Mouse (Mus musculus): ENCODE measurements around the gene Gripap1. TPM values are rescaled to one million over a fixed set of nuclear protein-coding genes. Genes with fewer than 3 reads are reported as not detected.
"Not testable (repeated sequence)": the region's sequence is repeated elsewhere in the genome, so short reads cannot be mapped to it uniquely, and the experiment has no call there.

The Gripap1 gene
- 37.8 and 40.3 TPM in 2 replicates for polyA plus RNA-seq (2015; fragmentation: Nextera tagmentation; extraction: Ambion mirVana)

DNA sequence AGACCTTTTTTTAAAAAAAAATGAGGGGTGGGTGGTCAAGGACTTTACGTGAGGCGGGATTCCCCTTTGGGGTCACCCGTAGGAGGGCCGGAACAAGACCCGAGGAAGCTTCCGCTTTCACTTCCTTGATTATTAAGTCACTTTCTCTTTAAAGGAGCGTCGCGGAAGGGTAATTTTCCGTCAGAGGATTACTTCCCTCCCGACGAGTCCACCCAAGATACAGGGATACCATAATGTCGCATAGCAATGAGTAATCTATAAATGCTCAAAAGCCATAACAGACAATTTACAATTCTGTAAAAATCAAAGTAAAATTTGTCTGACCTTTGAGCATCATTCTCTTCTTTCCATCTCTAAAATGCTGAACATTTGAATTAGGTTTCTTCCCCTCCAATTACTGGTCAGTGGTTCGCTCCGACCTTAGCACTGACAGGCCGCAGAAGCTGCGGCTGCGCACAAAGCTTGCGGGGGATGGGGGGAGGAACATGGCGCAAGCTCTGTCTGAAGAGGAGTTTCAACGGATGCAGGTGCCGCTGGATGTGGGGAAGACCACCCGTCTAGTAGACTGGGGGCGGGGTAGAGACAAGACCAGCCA lies at the start of gene Gripap1:
Gene Gripap1 (plus strand): TSS at position 224 of the 595 bp plus-strand sequence.
- peak; percentile 63; the same call in 1 of the 2 replicates for ATAC-seq (ENCODE audit: insufficient number of reproducible peaks, low FRiP score, low TSS enrichment, low read depth)

DNA sequence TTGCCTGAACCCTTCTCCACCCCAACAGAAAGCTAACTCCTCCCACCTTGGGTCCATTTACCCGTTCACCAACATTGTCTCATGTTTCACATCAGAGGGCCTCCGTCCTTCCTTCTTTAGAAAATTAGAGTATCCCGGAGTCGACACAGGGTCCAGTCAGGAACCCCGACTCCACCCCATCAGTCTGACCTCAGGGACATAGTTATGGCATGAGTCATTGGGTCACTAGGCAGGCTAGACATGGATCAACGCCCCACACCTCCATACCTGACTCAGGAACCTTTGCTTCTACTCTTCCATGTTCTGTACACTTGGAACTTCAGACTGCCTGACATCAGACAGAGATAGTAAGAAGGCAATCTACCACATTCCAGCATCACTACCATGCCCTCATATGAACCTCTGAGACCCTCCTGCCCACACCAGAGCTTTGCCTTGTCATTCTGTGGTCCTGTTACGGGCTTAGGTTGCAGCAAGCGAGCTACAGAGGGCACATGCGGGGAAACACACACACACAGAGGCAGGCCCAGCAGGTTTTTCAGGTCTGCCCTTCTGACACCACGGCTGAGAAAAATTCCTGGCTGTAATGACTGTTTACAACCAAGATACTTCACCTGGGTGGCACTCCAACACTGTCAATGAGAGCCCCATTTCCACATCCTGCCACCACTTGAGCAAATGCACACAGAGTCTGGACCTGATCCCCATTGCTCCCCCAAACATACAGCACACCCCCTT lies 49.3 kb upstream of the Gripap1 start:
- H3K4me3 ChIP-seq, result no peak overlapping the region
- H3K9me3 ChIP-seq, result no peaks in the 10 kb centered on the region
- no peak overlapping the region for H3K27ac ChIP-seq
- H3K4me2 ChIP-seq, result no peak overlapping the region
- no peaks in the 10 kb centered on the region for H3K4me1 ChIP-seq
- ATAC-seq (ENCODE audit: insufficient number of reproducible peaks, low FRiP score, low TSS enrichment, low read depth), result no peak
- H3K36me3 ChIP-seq, result peaks cover 9% of the 10 kb centered on the region; the same call in 1 of the 2 replicates
- no peaks in the 10 kb centered on the region for H3K27me3 ChIP-seq
- H3K9ac ChIP-seq, result no peak overlapping the region
- WGBS, result 51% methylated on average over 10 of the region's 10 CpGs

More for the DNA sequence above, at the start of gene Gripap1:
- H3K36me3 ChIP-seq, result 0 out of 2 replicates have a peak, but pooled peaks cover 3% of the 10 kb centered on the region
- H3K4me2 ChIP-seq, result peak within 1 kb of the TSS; percentile 44
- 14% methylated on average over 24 of the region's 24 CpGs for WGBS
- H3K27me3 ChIP-seq, result no peaks in the 10 kb centered on the region
- peaks cover 5% of the 10 kb centered on the region; the same call in 1 of the 2 replicates for H3K4me1 ChIP-seq
- H3K27ac ChIP-seq, result no peak within 1 kb of the TSS
- peak within 1 kb of the TSS; percentile 31; the same call in 1 of the 2 replicates for H3K9ac ChIP-seq
- peak within 1 kb of the TSS; percentile 54 for H3K4me3 ChIP-seq
- no peaks in the 10 kb centered on the region for H3K9me3 ChIP-seq

DNA sequence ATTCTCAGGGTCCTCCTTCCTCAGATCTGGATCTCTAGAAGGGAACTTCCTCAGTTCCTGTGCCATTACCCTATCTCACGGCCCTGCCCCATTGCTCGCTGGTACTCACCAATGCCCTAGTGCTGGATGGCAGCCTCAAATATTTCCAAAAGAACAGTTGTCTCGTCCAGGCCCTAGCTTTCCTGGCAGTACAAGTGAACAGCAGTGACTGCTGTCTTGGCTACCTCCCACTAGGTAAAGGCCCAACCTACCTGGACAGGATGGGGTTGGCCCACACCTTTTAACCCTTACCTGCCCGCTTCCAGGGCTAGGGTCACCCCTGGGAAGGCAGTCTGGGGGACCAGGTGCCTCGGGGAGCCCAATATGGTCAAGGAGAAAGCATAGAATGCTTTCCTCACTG lies 48.5 kb upstream of the Gripap1 start:
- Histone ChIP-seq H3K27me3 (no peaks in the 10 kb centered on the region), H3K9ac (no peak overlapping the region), H3K4me3 (no peak overlapping the region), H3K36me3 (peaks cover 8% of the 10 kb centered on the region; the same call in 1 of the 2 replicates), H3K27ac (no peak overlapping the region), H3K4me2 (no peak overlapping the region), H3K4me1 (no peaks in the 10 kb centered on the region), H3K9me3 (no peaks in the 10 kb centered on the region)
- WGBS, result 62% methylated on average over 5 of the region's 5 CpGs
- ATAC-seq (ENCODE audit: insufficient number of reproducible peaks, low FRiP score, low TSS enrichment, low read depth), result no peak

DNA sequence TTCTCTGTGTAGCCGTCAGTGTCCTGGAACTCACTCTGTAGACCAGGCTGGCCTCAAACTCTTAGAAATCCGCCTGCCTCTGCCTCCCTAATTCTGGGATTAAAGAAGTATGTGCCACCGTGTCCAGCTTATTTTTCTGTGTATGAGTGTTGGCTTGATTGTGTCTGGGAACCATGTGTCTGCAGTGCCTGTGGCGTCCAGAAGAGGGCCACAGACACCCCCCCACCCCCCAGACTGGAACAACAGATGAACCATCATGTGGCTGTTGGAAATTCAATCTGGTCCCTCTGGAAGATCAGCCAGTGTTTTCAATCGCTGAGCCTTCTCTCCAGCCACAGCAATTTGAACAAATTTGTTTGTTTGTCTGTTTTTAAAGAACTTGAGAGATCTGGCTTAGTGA lies 46.1 kb upstream of the Gripap1 start:
- Histone ChIP-seq H3K27me3 (no peaks in the 10 kb centered on the region), H3K4me3 (no peak overlapping the region), H3K36me3 (no peaks in the 10 kb centered on the region), H3K4me2 (no peak overlapping the region), H3K9me3 (no peaks in the 10 kb centered on the region), H3K27ac (no peak overlapping the region), H3K4me1 (no peaks in the 10 kb centered on the region), H3K9ac (no peak overlapping the region)
- 57% methylated on average over 5 of the region's 5 CpGs for WGBS
- no peak for ATAC-seq (ENCODE audit: insufficient number of reproducible peaks, low FRiP score, low TSS enrichment, low read depth)

DNA sequence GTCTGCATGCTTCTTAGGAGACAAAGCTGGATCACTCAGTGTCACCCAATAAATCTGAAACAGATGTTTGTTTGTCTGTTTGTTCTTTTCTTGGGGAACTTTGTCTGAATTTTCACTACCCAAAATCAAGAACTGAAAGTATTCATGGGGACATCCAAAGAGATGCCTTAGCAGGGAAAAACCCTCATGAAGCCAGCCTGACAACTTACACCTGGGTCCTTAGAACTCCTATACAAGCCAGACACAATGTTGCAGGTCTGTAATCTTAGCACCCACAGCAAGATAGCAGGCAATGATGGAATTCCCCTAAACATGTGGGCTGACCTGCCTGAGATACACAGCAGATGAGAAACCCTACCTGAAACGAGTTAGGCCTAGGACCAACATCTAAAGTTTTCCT lies 44.6 kb upstream of the Gripap1 start:
- no peaks in the 10 kb centered on the region for H3K36me3 ChIP-seq
- no peaks in the 10 kb centered on the region for H3K9me3 ChIP-seq
- WGBS, result 28% methylated on average over 1 of the region's 1 CpGs
- H3K9ac ChIP-seq, result no peak overlapping the region
- H3K4me3 ChIP-seq, result no peak overlapping the region
- no peaks in the 10 kb centered on the region for H3K27me3 ChIP-seq
- no peak overlapping the region for H3K4me2 ChIP-seq
- H3K27ac ChIP-seq, result no peak overlapping the region
- H3K4me1 ChIP-seq, result 0 out of 2 replicates have a peak, but pooled peaks cover 3% of the 10 kb centered on the region
- ATAC-seq (ENCODE audit: insufficient number of reproducible peaks, low FRiP score, low TSS enrichment, low read depth), result no peak

DNA sequence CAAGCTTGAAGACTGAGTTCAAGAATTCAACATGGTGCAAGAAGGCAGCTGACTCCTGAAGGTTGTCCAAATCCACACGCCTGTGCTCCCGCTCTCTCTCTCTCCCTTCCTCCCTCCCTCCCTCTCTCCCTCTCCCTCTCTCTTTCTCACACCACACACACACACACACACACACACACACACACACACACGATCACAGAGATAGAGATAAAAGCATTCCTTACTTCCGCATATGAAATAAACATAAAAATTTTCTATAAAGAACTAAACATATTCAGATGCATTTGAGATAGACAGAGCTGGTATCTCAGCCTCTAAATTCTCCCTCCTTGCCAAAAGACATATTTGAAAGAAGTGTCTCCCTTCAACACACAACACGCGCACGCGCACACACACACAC lies 44.1 kb upstream of the Gripap1 start:
- no peak overlapping the region for H3K9ac ChIP-seq
- H3K36me3 ChIP-seq, result no peaks in the 10 kb centered on the region
- no peak overlapping the region for H3K27ac ChIP-seq
- H3K27me3 ChIP-seq, result no peaks in the 10 kb centered on the region
- H3K4me2 ChIP-seq, result no peak overlapping the region
- ATAC-seq (ENCODE audit: insufficient number of reproducible peaks, low FRiP score, low TSS enrichment, low read depth), result no peak
- 0 out of 2 replicates have a peak, but pooled peaks cover 5% of the 10 kb centered on the region for H3K4me1 ChIP-seq
- 82% methylated on average over 8 of the region's 8 CpGs for WGBS
- no peak overlapping the region for H3K4me3 ChIP-seq
- H3K9me3 ChIP-seq, result no peaks in the 10 kb centered on the region

DNA sequence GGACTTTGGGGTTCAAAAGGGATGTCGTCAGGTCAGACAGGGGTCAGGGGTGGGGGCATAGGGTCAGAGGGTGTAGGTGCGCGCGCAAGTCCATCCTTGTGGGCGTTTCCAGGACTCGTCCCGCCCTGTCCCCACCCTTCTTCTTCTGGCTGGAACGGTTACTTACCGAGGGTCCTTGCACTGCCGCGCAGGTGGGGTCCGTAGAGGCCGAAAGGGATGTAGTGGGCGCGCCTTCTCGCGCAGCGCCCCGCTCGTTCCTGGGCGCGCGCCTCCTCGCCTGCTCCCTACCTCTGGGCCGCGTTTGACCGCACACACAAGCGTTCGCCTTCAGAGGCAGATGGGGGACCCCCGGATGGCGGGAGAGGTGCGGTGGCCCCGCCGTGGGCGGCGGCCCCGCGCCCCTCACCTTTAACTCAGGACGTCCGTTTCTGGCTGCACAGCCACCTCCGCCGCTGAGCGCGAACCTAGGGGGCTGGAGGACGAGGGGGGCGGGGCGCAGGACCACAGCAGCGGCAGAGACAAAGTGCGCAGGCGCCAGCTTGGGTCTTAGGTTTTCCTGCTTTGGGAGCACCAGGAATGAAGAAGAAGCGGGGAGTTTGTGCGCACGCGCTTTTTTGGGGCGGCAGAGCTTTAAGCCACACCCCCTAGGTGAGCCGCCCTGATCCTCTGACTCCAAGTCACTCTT lies 39.0 kb upstream of the Gripap1 start, which contains the start of gene Ccdc120:
Gene Ccdc120 (minus strand): TSS at position 474 of the 685 bp plus-strand sequence.
- Histone ChIP-seq H3K36me3 (no peaks in the 10 kb centered on the region), H3K4me3 (peak within 1 kb of the TSS; percentile 62), H3K9me3 (no peaks in the 10 kb centered on the region), H3K27me3 (no peaks in the 10 kb centered on the region), H3K27ac (no peak within 1 kb of the TSS), H3K4me1 (0 out of 2 replicates have a peak, but pooled peaks cover 5% of the 10 kb centered on the region), H3K4me2 (peak within 1 kb of the TSS; percentile 48), H3K9ac (peak within 1 kb of the TSS; percentile 56)
- 12% methylated on average over 55 of the region's 56 CpGs for WGBS
- ATAC-seq (ENCODE audit: insufficient number of reproducible peaks, low FRiP score, low TSS enrichment, low read depth), result 0 out of 2 replicates have a peak, but pooled peaks have one; percentile 55

DNA sequence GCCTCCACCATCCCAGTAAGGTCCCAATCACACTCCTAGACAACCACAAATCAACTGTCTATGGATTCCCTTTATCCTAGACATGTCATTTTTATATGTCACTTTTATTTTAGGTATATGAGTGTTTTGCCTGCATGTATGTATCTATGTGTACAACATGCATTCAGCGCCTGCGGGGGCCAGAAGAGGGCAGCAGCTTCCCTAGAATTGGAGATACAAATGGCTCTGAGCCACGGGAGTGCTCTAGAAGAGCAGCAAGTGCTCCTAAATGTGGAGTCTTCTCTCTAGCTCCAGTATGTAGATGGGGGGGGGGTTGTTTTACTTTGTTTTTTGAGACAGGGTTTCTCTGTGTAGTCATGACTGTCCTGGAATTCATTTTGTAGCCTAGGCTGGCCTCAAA lies 35.9 kb upstream of the Gripap1 start:
- not testable (repeated sequence) for H3K9me3 ChIP-seq; H3K4me1 ChIP-seq; H3K9ac ChIP-seq; H3K4me3 ChIP-seq; ATAC-seq (ENCODE audit: insufficient number of reproducible peaks, low FRiP score, low TSS enrichment, low read depth); H3K4me2 ChIP-seq; H3K27ac ChIP-seq; H3K36me3 ChIP-seq; H3K27me3 ChIP-seq
- WGBS, result 12% methylated on average over 3 of the region's 3 CpGs

DNA sequence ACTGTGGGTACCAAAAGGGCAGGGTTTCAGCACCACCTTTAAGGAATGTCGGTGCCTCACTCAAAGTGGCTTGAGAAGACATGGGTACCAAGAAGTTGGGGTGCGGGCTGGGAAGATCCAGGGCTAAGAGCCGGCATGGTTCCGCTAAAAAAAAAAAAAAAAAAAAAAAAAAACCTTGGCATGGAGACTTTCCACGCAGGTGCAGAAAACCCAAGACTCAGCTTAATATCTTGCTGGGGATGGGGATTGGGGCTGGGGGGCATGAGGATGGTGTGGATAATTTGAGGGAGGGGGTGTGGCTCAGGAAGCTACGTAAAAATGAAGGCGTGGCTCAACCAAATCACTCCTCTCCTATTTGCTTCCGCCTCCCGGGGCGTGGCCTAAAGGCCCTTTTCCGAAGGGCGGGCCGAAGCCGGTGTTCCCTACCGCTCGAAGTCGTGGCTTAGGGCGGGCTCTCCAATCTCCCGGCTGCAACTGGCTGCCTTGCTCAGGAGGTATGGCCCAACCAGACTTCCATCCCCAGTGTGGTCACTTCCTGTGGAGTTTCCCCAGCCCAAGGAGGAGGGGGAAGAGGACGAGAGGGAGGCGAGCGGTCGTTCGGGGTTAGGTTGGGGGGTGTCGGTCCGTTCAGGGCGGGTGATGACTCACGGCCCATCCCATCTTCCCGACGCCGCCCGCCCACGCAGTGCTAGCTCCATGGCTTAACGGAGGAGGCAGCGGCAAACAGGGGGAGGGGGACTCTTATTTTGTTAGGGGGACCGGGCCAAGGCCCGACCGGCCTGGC lies 27.2 kb upstream of the Gripap1 start, which contains the start of gene Tfe3:
Gene Tfe3 (plus strand): TSS at position 424 of the 784 bp plus-strand sequence.
- Histone ChIP-seq H3K4me1 (peaks cover 20% of the 10 kb centered on the region), H3K4me2 (peak within 1 kb of the TSS; percentile 55), H3K36me3 (peaks cover 10% of the 10 kb centered on the region; the same call in 1 of the 2 replicates), H3K4me3 (peak within 1 kb of the TSS; percentile 62), H3K27me3 (no peaks in the 10 kb centered on the region), H3K27ac (peak within 1 kb of the TSS; percentile 77), H3K9me3 (no peaks in the 10 kb centered on the region), H3K9ac (peak within 1 kb of the TSS; percentile 56)
- peak; percentile 96 for ATAC-seq (ENCODE audit: insufficient number of reproducible peaks, low FRiP score, low TSS enrichment, low read depth)
- WGBS, result 22% methylated on average over 37 of the region's 38 CpGs

DNA sequence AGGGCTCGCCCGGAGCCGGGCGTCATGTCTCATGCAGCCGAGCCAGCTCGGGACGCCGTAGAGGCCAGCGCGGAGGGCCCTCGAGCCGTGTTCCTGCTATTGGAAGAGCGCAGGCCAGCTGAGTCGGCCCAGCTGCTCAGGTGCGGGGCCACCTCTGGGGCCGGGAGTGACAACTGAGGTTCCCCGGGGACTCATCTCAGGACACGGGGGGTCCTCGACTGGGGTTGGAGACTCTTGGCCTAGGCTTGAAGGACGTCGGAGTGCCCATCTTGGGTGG lies 26.7 kb upstream of the Gripap1 start:
- Histone ChIP-seq H3K4me3 (peak overlapping the region; percentile 62), H3K4me2 (peak overlapping the region; percentile 55), H3K9me3 (no peaks in the 10 kb centered on the region), H3K9ac (peak overlapping the region; percentile 56), H3K27me3 (no peaks in the 10 kb centered on the region), H3K36me3 (peaks cover 14% of the 10 kb centered on the region), H3K4me1 (peaks cover 20% of the 10 kb centered on the region), H3K27ac (peak overlapping the region; percentile 77)
- no peak for ATAC-seq (ENCODE audit: insufficient number of reproducible peaks, low FRiP score, low TSS enrichment, low read depth)
- WGBS, result 28% methylated on average over 21 of the region's 21 CpGs

Measured in limb, embryonic 15.5 days (tissue).